Mouse (Mus musculus) ES-Bruce4 (cell line): ENCODE measurements around the gene Lrrc15. TPM values are rescaled to one million over a fixed set of nuclear protein-coding genes. Genes with fewer than 3 reads are reported as not detected.

ENCODE experiments used
- H3K27ac ChIP-seq: 2 replicates; pipeline ENCODE4 v1.5.1; 2012; ENCODE audit warnings: low read length, inconsistent platforms; ENCODE audit not compliant: insufficient read depth
- H3K27me3 ChIP-seq: 2 replicates; pipeline ENCODE4 v1.6.1; 2012; ENCODE audit warnings: mild to moderate bottlenecking, low read length, inconsistent platforms; ENCODE audit not compliant: control insufficient read depth, poor library complexity, insufficient read depth, severe bottlenecking
- H3K36me3 ChIP-seq: 2 replicates; pipeline ENCODE4 v1.6.1; 2012; ENCODE audit warnings: inconsistent platforms, mild to moderate bottlenecking, low read length, moderate library complexity; ENCODE audit not compliant: control insufficient read depth, poor library complexity, insufficient read depth, severe bottlenecking
- H3K4me1 ChIP-seq: one replicate; pipeline ENCODE4 v1.8.1; 2011; ENCODE audit warnings: low read length; ENCODE audit not compliant: control insufficient read depth, insufficient read depth
- H3K4me3 ChIP-seq: 2 replicates; pipeline ENCODE4 v1.5.1; 2011; ENCODE audit warnings: low read depth, mild to moderate bottlenecking, low read length
- H3K9ac ChIP-seq: 2 replicates; pipeline ENCODE4 v1.6.1; 2012; ENCODE audit warnings: low read depth, mild to moderate bottlenecking, inconsistent platforms; ENCODE audit not compliant: poor library complexity, severe bottlenecking
- H3K9me3 ChIP-seq: replicated peaks from 2 replicates; pipeline ENCODE4 v1.6.1; 2012; ENCODE audit warnings: mild to moderate bottlenecking, low read length, inconsistent platforms; ENCODE audit not compliant: control insufficient read depth, poor library complexity, insufficient read depth, severe bottlenecking
- CTCF ChIP-seq: IDR thresholded peaks from one replicate; pipeline ENCODE4 v1.8.1; 2011; ENCODE audit warnings: low read depth, low read length
- EP300 ChIP-seq: IDR thresholded peaks from 2 replicates; pipeline ENCODE4 v1.6.1; 2011; ENCODE audit warnings: low read depth, low read length; ENCODE audit not compliant: insufficient read depth
- POLR2A ChIP-seq: IDR thresholded peaks from one replicate; pipeline ENCODE4 v1.8.1; 2011; ENCODE audit warnings: low read length; ENCODE audit not compliant: insufficient read depth
- polyA plus RNA-seq: library from polyadenylated mRNA; stranded (reverse); fragments of >200 nt; gene quantifications from 2 replicates; pipeline ENCODE4 v1.2.4, GENCODE M21; 2011; ENCODE audit warnings: low read depth; ENCODE audit not compliant: missing spikeins, insufficient read depth, insufficient read length

Lrrc15 gene
- polyA plus RNA-seq, 1 experiment: 2.1 TPM

DNA sequence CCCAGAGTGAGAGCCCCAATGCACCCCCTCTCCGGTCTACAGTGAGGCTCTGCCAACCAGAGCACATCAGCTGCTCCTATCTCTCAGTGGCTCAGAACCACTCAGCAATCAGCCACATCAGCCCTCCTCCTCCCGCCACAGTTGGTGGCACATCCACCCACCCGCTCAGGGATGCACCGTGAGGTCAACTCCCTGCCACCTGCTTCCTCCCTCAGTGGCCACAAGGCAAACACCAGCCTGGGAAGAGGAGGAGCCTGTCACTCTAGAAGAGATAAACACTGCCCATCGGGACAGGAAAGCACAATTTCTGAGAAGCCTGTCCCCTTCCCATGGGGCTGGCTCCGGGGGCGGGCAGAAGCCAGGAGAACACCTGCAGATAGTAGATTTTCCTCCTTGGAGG, 55.7 kb downstream of the Lrrc15 start:
- no peaks in the 10 kb centered on the region for H3K9me3 ChIP-seq
- no peak overlapping the region for H3K27ac ChIP-seq
- no peaks in the 10 kb centered on the region for H3K36me3 ChIP-seq
- no peak for TF ChIP-seq EP300
- no peak for TF ChIP-seq POLR2A
- TF ChIP-seq CTCF: no peak
- no peak overlapping the region for H3K4me3 ChIP-seq
- H3K9ac ChIP-seq: no peak overlapping the region
- no peaks in the 10 kb centered on the region for H3K27me3 ChIP-seq
- H3K4me1 ChIP-seq: peaks cover 2% of the 10 kb centered on the region

DNA sequence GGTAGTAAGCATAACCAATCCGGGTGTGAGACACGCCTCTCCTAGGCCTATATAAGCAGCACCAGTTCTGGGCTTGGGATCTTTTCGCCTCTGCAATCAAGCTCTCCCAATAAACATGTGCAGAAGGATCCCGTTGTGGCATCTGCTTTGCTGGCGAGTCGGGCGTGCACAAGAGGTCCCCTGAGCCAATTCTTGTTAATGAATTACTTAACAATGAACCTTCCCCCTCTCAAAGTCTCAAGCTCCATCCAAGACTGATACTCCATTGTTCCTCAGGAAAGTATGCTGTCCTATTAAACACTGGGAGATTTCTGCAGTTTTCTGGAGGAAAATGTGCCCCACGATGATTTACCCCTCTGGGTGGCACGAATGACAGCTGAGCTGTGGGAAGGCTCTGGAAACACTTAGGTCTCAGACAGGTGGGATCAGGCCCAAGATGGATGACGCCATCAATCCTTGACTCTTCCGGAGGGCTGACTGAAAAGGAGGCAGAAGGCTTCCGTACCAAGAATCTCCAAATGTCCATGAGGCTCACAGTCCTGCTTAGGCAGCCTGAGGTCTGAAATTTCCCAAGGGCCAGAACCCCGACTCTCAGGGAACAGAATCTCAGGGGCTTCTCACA, 61.8 kb downstream of the Lrrc15 start:
- no peak overlapping the region for H3K27ac ChIP-seq
- no peaks in the 10 kb centered on the region for H3K9me3 ChIP-seq
- H3K9ac ChIP-seq: no peak overlapping the region
- TF ChIP-seq CTCF (no peak), EP300 (no peak), POLR2A (no peak)
- no peak overlapping the region for H3K4me3 ChIP-seq
- H3K27me3 ChIP-seq: no peaks in the 10 kb centered on the region
- no peaks in the 10 kb centered on the region for H3K36me3 ChIP-seq
- H3K4me1 ChIP-seq: no peaks in the 10 kb centered on the region

Other genes starting within 250 kb of the Lrrc15 start
- gene Hes1, start 218.9 kb downstream of the Lrrc15 start, polyA plus RNA-seq: 37.8 and 41.0 TPM in 2 replicates
- gene Cpn2, start 15.8 kb downstream of the Lrrc15 start, polyA plus RNA-seq: not detected in 2 replicates
- gene Gp5, start 27.5 kb upstream of the Lrrc15 start, polyA plus RNA-seq: 0.36 TPM in 1 of 2 replicates, not detected in the other
- gene Atp13a3, start 122.7 kb upstream of the Lrrc15 start, polyA plus RNA-seq: 139 and 151 TPM in 2 replicates